Mouse (Mus musculus) cerebral cortex, adult 2 months (tissue): ENCODE measurements around the gene Cbl.

ENCODE experiments used
- WGBS: fragments of 180-500 bp; shearing (Covaris S2); methylation state at CpG from one replicate; pipeline ENCODE4 v1.1.7; 2018; 5-methylcytosine and 5-hydroxymethylcytosine counted together

The Cbl gene

DNA sequence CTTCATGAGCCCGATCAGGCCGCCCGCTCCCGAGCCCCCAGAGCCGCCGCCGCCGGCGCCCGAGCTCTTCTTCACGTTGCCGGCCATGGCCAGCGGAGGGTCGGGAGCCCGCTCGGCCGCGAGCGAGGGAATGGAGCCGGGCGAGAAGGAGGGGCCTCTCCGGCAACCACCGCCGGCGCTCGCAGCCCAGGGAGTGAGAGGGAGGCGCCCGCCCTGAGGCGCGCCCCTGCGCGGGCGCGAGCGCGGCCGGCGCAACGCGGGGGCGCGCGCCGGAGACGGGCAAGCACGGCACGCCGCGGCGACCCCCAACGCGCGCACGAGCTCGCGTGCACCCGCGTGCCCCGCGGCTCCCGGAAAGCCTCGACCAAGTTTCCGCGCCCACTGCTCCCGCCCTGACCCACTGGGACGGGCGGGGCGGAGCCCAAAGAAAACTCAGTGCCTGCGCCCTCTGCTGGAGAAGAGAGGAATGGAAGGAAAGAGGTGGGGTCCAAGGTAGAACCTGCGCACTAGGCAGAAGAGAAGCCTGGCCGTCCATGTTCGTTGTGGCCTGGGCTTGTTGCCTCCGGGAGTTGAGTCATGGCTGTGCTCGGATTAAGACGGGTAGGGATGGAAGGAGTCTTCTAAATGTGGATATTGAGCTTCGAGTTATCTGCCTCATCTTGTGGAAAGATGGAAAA, at the start of gene Cbl:
Gene Cbl (minus strand): TSS at position 248 of the 677 bp plus-strand sequence.
- under 1% methylated on average over 71 of the region's 76 CpGs for WGBS

GRCm38 (mm10) chr9:44283183-44283582, 49.3 kb upstream of the Cbl start:
- WGBS: 66% methylated on average over 5 of the region's 5 CpGs

DNA sequence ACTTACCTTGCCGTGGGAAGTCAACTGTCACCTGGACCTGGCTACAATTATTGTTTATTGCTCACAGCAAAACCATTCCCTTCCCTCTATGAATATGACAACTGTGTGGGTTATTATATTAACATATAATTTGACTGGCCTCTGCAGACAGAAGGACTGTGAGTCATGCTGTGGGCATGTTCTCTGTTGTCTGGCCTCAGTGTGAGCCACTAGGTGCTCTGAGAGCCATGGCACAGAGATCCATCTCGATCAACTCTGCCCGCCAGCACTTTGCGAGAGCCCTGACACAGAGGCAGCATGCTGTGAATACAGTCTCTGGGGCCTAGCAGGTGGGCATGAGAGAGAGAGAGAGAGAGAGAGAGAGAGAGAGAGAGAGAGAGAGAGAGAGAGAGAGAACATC, 36.1 kb upstream of the Cbl start:
- 75% methylated on average over 4 of the region's 4 CpGs for WGBS

- WGBS: 86% methylated on average over 3 of the region's 3 CpGs
Measured at GRCm38 (mm10) chr9:44269077-44269476, 35.2 kb upstream of the Cbl start.

GRCm38 (mm10) chr9:44268432-44268831, 34.6 kb upstream of the Cbl start, which contains the start of gene Nlrx1:
Gene Nlrx1, minus strand, starts transcription at chr9:44268599.
- WGBS: 68% methylated on average over 6 of the region's 6 CpGs

DNA sequence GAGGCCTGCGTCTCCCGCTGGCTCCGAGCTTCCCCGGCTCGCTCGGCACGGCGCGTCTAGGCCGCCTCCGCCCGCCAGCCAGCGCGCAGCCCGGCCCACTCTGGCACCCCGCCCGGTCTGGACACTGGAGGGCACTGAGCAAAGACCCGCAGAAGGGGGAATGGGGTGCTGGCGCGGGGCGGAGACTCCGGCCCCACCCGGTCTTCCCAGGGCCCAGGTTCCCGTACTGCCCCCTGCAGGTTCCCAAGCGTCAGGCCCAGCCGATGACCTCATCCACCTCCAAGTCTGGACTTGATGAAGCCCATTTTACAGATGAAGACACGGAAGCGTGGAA, 34.1 kb upstream of the Cbl start:
- WGBS: 4% methylated on average over 28 of the region's 28 CpGs

GRCm38 (mm10) chr9:44267319-44268026, 33.6 kb upstream of the Cbl start:
- 10% methylated on average over 23 of the region's 23 CpGs for WGBS

- 27% methylated on average over 8 of the region's 8 CpGs for WGBS
Measured at GRCm38 (mm10) chr9:44266478-44267226, 32.8 kb upstream of the Cbl start.

DNA sequence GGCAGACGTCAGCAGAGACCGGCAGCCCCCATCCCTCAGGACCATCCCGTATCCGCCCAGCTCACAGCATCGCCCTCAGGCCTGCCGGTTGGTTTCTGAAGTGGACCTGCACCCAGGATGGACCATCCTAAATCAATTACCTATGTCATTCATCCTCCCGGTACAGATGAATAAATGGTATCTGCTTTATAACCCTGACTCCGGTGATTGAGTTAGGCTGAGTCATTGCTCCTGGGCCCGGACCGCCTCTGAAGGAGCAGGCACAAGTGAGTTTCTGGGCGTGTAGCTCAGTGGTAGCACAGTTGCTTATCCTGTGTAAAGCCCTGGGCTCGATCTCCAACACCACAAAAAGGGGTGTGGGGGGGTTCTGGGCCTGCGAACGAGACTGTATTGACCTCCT, 27.5 kb upstream of the Cbl start:
- 88% methylated on average over 14 of the region's 14 CpGs for WGBS

- 85% methylated on average over 10 of the region's 10 CpGs for WGBS
Measured at GRCm38 (mm10) chr9:44259014-44259413, 25.2 kb upstream of the Cbl start.

GRCm38 (mm10) chr9:44256213-44256612, 22.4 kb upstream of the Cbl start:
- 77% methylated on average over 8 of the region's 8 CpGs for WGBS

DNA sequence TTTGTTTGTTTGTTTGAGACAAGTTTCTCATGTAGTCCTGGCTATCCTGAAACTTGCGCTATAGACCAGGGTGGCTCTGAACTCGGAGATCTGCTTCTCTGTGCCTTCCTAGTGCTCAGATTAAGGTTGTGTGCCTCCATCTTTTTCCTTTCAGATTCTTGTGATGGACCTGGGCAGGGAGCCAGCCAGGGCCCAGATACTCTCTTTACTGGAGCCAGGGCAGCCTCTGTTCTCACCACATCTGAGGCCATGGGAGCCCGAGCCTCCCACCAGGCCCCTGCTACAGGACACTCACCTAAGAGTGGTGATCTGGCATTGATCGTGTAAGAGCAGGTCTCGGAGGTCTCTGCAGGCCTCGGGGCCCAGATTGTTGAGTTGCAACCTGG, 21.3 kb upstream of the Cbl start:
- 64% methylated on average over 6 of the region's 6 CpGs for WGBS

- 20% methylated on average over 5 of the region's 5 CpGs for WGBS
Measured at GRCm38 (mm10) chr9:44254508-44255135, 20.8 kb upstream of the Cbl start.

DNA sequence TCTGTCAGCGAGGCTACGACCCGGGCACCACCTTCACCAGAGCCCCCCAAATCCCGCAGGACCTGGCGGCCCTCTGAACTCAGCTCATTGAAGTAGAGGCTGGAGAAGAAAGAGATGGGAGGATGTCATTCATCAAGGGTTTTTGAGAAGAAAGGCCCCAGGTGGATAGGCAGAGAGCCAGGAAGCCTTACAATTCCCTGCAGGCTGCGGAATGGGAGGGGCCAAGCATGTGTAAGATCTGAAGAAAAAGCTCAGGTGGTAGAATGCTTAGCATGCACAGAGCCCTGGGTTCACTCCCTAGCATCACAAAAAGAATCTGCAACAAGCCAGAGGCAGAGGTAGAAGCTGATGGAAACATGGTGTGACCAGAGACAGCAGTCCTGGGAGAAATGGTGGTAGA, 19.6 kb upstream of the Cbl start:
- WGBS: 88% methylated on average over 6 of the region's 6 CpGs

- WGBS: 93% methylated on average over 10 of the region's 10 CpGs
Measured at GRCm38 (mm10) chr9:44251314-44251713, 17.5 kb upstream of the Cbl start, which contains the start of gene Pdzd3. Gene Pdzd3, minus strand, starts transcription at chr9:44251471.

DNA sequence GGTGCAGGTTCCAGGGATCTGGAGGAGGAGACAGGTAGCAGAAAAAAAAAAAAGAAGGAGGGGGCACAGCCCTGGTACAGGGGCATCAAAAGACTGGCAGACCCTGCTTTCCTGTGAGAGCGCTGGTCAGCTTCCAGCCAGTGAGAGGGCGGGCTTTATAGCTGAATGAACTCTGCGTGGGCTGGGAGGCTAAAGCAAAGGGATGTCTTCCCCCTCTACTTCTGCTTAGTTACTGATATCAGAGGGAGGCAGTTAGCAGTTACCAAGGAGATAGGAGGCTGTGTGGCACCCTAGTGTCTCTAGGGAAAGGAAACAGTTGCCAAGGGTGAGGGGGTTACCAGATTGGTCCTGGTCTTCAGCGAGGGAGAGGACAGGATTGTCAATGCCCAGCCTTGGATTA, 16.6 kb upstream of the Cbl start:
- WGBS: 36% methylated on average over 4 of the region's 4 CpGs

DNA sequence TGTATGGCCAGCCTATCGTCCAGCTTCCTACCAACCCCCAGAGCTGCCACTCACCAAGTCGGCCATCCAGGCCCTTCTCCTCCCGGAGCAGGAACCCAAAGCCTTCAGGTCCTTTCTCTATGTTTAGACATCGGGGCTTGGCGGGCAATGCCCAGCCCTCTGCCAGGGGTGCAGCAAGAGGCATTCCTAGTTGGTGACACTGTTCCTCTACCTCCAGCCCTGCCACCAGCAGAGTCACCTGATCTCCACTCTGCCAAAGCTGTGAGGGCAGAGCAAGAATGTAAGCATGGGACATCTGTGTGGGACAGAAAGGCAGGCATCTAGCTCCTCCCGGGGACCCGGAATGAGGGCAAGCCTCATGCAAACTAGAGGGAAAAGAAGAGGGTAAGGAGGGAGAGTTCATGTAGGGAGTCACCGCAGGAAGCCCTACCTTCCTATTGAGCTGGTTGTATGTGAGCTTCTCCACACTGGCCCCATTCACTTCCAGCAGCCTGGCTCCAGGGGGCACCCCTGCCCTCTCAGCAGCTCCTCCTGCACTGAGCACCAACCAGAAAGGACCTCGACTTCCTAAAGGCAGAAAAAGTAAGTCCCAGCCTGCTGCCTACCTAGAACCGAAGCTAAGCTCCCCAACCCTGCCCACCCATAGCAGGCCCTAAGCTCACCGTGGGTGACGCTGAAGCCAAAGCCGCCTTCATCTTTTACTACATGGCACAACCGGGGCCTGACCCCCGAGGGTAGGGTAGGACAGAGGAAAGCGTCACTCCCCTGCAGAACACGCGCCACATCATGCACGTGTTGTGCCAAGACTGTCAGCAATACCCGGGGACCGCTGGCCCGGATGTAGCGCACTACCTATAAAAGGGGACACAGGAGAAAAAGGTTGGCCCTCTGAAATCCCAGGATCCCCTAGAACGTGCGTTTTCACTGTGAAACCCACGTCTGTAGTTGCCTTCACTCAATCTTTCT, 15.6 kb upstream of the Cbl start:
- 51% methylated on average over 26 of the region's 26 CpGs for WGBS

DNA sequence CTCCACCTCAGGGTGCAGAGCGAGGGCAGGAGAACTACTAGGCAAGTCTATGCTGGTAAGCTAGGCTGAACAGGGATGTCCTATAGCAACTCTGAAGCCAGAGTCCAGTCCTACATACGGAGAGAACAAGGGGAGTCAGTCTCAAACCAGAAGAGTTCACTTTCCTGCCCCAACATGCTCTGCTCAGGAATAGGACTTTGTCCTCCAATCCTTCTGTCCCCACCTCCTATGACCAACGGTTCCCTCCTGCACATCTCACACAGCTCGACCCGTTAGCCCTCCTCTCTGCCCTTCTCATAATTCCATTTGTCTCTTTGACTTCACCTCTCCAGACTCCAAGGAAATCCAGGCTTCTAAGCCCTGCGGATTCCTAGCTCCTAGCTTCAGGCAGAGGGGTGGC, 14.1 kb upstream of the Cbl start:
- 89% methylated on average over 6 of the region's 6 CpGs for WGBS

GRCm38 (mm10) chr9:44243621-44244020, 9.8 kb upstream of the Cbl start:
- WGBS: 74% methylated on average over 2 of the region's 2 CpGs

- 83% methylated on average over 9 of the region's 9 CpGs for WGBS
Measured at GRCm38 (mm10) chr9:44241418-44241817, 7.6 kb upstream of the Cbl start.

DNA sequence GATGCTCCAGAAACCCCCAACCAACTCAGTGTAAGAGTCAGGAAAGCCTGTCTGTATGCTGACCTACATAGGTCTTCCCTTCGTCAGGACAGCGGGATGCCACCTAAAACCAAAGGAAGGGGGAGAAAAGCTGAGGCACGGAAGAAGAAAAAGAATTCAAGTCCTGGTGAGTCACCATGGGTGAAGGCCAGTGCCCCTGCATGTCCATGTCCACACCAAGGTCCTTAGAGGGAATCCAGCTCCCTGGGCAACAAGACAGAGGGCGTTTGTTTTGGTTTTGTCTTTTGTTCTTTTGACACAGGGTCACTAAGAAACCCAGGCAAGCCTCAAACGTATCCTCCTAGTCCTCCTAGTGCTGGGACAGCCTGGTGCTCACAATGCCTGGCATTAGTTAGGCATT, 7.1 kb upstream of the Cbl start:
- WGBS: 63% methylated on average over 5 of the region's 5 CpGs
